Mouse (Mus musculus): Measurements from ENCODE around the gene Sgsm1. TPM values are rescaled to one million over a fixed set of nuclear protein-coding genes. Genes with fewer than 3 reads are reported as not detected.

Sgsm1 gene
- polyA plus RNA-seq, 1 experiment from 2014 or later = 8.5 TPM

DNA sequence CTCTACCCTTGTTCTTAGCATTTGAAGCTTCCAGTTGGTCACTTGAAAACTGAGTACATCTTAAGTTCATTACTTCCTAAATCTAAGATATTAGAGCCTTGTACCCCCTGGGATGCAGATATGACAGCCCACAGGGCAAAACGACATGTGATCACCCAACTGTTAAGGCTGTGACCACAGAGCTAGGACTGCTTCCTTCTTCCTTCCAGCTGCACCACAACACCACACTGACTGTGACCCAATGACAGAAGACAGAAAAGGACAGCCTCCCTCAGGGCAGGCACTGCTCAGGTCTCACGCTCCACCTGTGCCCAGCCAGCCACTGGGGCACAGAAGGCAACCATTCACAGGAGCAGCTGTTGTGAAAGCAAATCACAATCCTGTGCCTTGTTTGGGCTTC lies 26.9 kb downstream of the Sgsm1 start:
- Histone ChIP-seq H3K9me3 (ENCODE audit: control insufficient read depth, low read length) (no peaks in the 10 kb centered on the region), H3K27me3 (ENCODE audit: control insufficient read depth, insufficient read depth, low read length) (peaks cover 19% of the 10 kb centered on the region; the same call in 1 of the 2 replicates), H3K4me1 (replicated peaks; ENCODE audit: control insufficient read depth, insufficient read depth, low read length) (no peaks in the 10 kb centered on the region), H3K9ac (ENCODE audit: low read depth, low read length) (no peak overlapping the region), H3K4me3 (ENCODE audit: low read depth, low read length) (no peak overlapping the region), H3K27ac (ENCODE audit: low read depth, low read length) (no peak overlapping the region), H3K4me2 (replicated peaks; ENCODE audit: low read depth, low read length) (no peak overlapping the region), H3K36me3 (ENCODE audit: control insufficient read depth, insufficient read depth, low read length) (no peaks in the 10 kb centered on the region)
- WGBS = 67% methylated on average over 2 of the region's 2 CpGs
- no peak for ATAC-seq (ENCODE audit: low FRiP score)
- DNase-seq (ENCODE audit: low spot score) = no peak

DNA sequence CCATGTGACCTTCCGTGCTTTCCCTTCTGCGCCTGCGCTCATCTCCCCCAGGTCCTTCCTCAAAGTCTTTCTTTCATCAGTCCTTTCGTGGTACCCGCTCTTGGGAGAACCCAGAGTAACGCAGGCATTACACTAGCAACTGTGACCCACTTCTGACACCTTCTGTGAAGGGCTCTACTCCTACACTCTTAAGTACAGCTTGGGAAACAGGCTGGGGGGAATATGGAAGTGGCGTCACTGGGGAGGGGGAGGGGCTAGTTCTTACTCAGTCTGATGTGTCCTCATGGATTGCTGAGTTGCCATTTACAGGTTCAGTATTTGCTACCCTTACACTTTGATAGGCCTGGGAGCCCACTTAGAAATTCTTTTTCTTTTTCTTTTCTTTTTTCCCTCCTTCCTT lies 29.0 kb downstream of the Sgsm1 start:
- Histone ChIP-seq H3K36me3 (ENCODE audit: control insufficient read depth, insufficient read depth, low read length) (no peaks in the 10 kb centered on the region; the same call in 1 of the 2 replicates), H3K4me1 (replicated peaks; ENCODE audit: control insufficient read depth, insufficient read depth, low read length) (no peaks in the 10 kb centered on the region), H3K27me3 (ENCODE audit: control insufficient read depth, insufficient read depth, low read length) (no peaks in the 10 kb centered on the region), H3K4me2 (replicated peaks; ENCODE audit: low read depth, low read length) (no peak overlapping the region), H3K4me3 (ENCODE audit: low read depth, low read length) (no peak overlapping the region), H3K27ac (ENCODE audit: low read depth, low read length) (no peak overlapping the region), H3K9ac (ENCODE audit: low read depth, low read length) (no peak overlapping the region), H3K9me3 (ENCODE audit: control insufficient read depth, low read length) (no peaks in the 10 kb centered on the region)
- 95% methylated on average over 7 of the region's 7 CpGs for WGBS
- DNase-seq (ENCODE audit: low spot score) = no peak
- no peak for ATAC-seq (ENCODE audit: low FRiP score)

DNA sequence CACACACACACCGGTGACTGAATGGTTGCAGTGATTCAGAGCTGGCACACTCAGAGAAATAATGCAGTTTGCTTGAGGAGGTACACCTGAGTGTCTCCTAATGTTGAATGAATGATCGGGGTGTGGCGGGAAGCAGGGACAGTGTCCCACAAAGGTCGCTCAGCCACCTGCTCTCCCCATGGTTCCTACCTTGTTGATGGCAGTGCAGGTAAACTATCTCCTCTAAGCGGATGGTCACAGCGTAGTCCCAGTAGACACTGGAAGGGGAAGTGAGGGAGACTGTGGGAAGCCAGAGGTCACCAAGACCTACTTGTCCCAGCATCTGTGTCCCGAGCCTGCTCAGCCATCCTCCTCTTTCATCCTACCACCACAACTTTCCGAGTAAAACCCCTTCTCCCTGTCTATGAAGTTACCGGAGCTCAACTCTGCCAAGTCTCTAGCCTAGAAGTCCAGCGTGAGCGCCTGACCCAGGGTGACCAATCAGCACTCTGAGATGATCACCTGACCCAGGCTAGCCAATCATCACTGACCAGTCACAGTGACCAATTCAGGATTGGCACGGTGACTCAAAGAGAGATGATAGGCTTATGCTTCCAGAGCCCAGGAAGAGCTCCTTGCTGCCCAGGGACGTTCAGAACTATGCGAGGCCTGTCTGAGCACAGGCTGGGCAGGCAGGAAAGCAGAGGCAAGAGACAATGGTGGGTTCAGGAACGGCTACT lies 30.3 kb downstream of the Sgsm1 start:
- Histone ChIP-seq H3K27ac (ENCODE audit: low read depth, low read length) (peak overlapping the region; percentile 27; the same call in 1 of the 2 replicates), H3K36me3 (ENCODE audit: control insufficient read depth, insufficient read depth, low read length) (no peaks in the 10 kb centered on the region; the same call in 1 of the 2 replicates), H3K9ac (ENCODE audit: low read depth, low read length) (peak overlapping the region; percentile 54), H3K4me3 (ENCODE audit: low read depth, low read length) (peak overlapping the region; percentile 34), H3K4me1 (replicated peaks; ENCODE audit: control insufficient read depth, insufficient read depth, low read length) (no peaks in the 10 kb centered on the region), H3K4me2 (replicated peaks; ENCODE audit: low read depth, low read length) (peak overlapping the region; percentile 48), H3K27me3 (ENCODE audit: control insufficient read depth, insufficient read depth, low read length) (no peaks in the 10 kb centered on the region; the same call in 1 of the 2 replicates), H3K9me3 (ENCODE audit: control insufficient read depth, low read length) (no peaks in the 10 kb centered on the region)
- DNase-seq (ENCODE audit: low spot score) = peak; percentile 80
- 29% methylated on average over 15 of the region's 15 CpGs for WGBS
- peak; percentile 87 for ATAC-seq (ENCODE audit: low FRiP score)

DNA sequence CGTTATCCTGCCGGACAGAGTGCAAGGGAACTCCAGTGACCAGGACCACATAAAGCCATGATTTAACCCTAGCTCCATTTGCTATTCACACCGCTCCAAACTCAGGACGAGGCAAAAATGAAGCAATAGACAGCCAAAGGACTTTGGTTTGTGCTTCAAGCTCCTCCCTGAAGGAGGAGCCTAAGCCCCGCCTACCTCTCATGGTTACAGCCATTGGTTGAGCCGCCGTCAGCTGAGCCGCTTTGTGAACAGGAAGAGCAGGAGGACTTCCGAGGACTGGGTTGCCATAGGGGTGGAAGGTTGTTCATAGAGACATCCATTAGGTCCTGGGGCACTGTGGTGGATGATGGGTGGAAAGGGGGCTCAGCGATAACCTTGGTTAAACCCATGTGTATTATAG lies 34.7 kb downstream of the Sgsm1 start:
- H3K27me3 ChIP-seq (ENCODE audit: control insufficient read depth, insufficient read depth, low read length) = no peaks in the 10 kb centered on the region; the same call in 1 of the 2 replicates
- ATAC-seq (ENCODE audit: low FRiP score) (no peak), DNase-seq (ENCODE audit: low spot score) (no peak)
- no peak overlapping the region for H3K4me3 ChIP-seq (ENCODE audit: low read depth, low read length)
- no peak overlapping the region for H3K27ac ChIP-seq (ENCODE audit: low read depth, low read length)
- no peaks in the 10 kb centered on the region; the same call in 1 of the 2 replicates for H3K36me3 ChIP-seq (ENCODE audit: control insufficient read depth, insufficient read depth, low read length)
- no peak overlapping the region for H3K4me2 ChIP-seq (replicated peaks; ENCODE audit: low read depth, low read length)
- H3K4me1 ChIP-seq (replicated peaks; ENCODE audit: control insufficient read depth, insufficient read depth, low read length) = no peaks in the 10 kb centered on the region
- H3K9me3 ChIP-seq (ENCODE audit: control insufficient read depth, low read length) = no peaks in the 10 kb centered on the region
- H3K9ac ChIP-seq (ENCODE audit: low read depth, low read length) = no peak overlapping the region
- WGBS = 81% methylated on average over 10 of the region's 10 CpGs

DNA sequence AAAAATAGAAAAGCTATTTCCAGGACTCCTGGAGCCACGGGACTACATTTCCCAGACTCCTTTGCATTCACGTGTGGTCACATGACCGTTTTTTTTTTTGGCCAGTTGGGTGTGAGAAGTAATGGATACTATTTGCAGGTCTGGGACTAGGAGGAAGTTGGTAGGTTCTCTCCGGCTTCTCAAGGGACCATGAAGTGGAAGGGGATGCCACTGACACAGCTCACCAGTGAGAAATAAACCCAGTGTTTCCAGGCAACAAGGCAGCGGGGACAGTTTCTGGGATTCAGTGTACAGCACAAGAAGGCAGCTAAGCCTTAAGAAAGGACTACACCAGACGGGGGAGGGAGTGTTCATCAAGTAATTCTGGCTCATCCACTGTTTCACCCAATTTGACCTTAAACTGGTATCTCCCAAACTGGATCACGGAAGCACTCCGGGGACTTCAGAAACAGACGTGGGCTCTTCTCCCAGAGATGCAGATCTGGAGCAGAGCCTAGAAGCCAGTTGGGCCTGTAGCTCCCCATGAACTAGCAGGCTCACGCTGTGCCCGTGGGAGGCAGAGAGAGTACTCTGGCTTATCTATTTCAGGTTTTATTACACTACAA lies 39.3 kb downstream of the Sgsm1 start:
- Histone ChIP-seq H3K9me3 (ENCODE audit: control insufficient read depth, low read length) (no peaks in the 10 kb centered on the region), H3K27ac (ENCODE audit: low read depth, low read length) (no peak overlapping the region), H3K4me3 (ENCODE audit: low read depth, low read length) (no peak overlapping the region), H3K9ac (ENCODE audit: low read depth, low read length) (no peak overlapping the region), H3K36me3 (ENCODE audit: control insufficient read depth, insufficient read depth, low read length) (no peaks in the 10 kb centered on the region; the same call in 1 of the 2 replicates), H3K4me1 (replicated peaks; ENCODE audit: control insufficient read depth, insufficient read depth, low read length) (no peaks in the 10 kb centered on the region), H3K4me2 (replicated peaks; ENCODE audit: low read depth, low read length) (no peak overlapping the region), H3K27me3 (ENCODE audit: control insufficient read depth, insufficient read depth, low read length) (no peaks in the 10 kb centered on the region; the same call in 1 of the 2 replicates)
- WGBS = 73% methylated on average over 11 of the region's 11 CpGs
- ATAC-seq (ENCODE audit: low FRiP score) (no peak), DNase-seq (ENCODE audit: low spot score) (peak; percentile 27)

DNA sequence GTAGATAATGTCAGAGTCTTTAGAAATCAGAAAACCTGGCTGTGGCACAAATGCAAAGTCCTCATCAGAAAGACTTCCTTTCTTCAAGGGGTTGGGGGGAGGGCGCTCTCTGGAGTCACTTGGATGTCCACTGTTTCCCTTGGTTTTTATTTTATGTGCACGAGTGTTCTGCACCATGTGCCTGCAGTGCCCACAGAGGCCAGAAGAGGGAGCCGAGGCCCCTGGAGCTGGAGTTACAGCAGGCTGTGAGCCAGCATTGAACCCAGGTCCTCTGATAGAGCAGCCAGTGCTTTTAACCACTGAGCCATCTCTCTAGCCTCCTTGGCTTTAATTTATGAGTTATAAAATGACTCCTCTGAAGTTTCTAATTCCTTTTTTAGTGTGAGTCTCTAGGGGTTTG lies 40.5 kb downstream of the Sgsm1 start:
- WGBS = 70% methylated on average over 3 of the region's 3 CpGs
- no peaks in the 10 kb centered on the region for H3K4me1 ChIP-seq (replicated peaks; ENCODE audit: control insufficient read depth, insufficient read depth, low read length)
- ATAC-seq (ENCODE audit: low FRiP score) (no peak), DNase-seq (ENCODE audit: low spot score) (peak; percentile 27)
- no peak overlapping the region for H3K9ac ChIP-seq (ENCODE audit: low read depth, low read length)
- H3K27me3 ChIP-seq (ENCODE audit: control insufficient read depth, insufficient read depth, low read length) = no peaks in the 10 kb centered on the region
- H3K27ac ChIP-seq (ENCODE audit: low read depth, low read length) = no peak overlapping the region
- H3K4me2 ChIP-seq (replicated peaks; ENCODE audit: low read depth, low read length) = no peak overlapping the region
- no peaks in the 10 kb centered on the region; the same call in 1 of the 2 replicates for H3K36me3 ChIP-seq (ENCODE audit: control insufficient read depth, insufficient read depth, low read length)
- H3K4me3 ChIP-seq (ENCODE audit: low read depth, low read length) = no peak overlapping the region
- H3K9me3 ChIP-seq (ENCODE audit: control insufficient read depth, low read length) = no peaks in the 10 kb centered on the region

GRCm38 (mm10) chr5:113268246-113268645 lies 42.3 kb downstream of the Sgsm1 start:
- no peak overlapping the region for H3K4me3 ChIP-seq (ENCODE audit: low read depth, low read length)
- no peak overlapping the region for H3K27ac ChIP-seq (ENCODE audit: low read depth, low read length)
- no peaks in the 10 kb centered on the region; the same call in 1 of the 2 replicates for H3K36me3 ChIP-seq (ENCODE audit: control insufficient read depth, insufficient read depth, low read length)
- H3K9me3 ChIP-seq (ENCODE audit: control insufficient read depth, low read length) = no peaks in the 10 kb centered on the region
- H3K27me3 ChIP-seq (ENCODE audit: control insufficient read depth, insufficient read depth, low read length) = no peaks in the 10 kb centered on the region
- DNase-seq (ENCODE audit: low spot score) (no peak), ATAC-seq (ENCODE audit: low FRiP score) (no peak)
- no peak overlapping the region for H3K9ac ChIP-seq (ENCODE audit: low read depth, low read length)
- no peak overlapping the region for H3K4me2 ChIP-seq (replicated peaks; ENCODE audit: low read depth, low read length)
- no peaks in the 10 kb centered on the region for H3K4me1 ChIP-seq (replicated peaks; ENCODE audit: control insufficient read depth, insufficient read depth, low read length)

DNA sequence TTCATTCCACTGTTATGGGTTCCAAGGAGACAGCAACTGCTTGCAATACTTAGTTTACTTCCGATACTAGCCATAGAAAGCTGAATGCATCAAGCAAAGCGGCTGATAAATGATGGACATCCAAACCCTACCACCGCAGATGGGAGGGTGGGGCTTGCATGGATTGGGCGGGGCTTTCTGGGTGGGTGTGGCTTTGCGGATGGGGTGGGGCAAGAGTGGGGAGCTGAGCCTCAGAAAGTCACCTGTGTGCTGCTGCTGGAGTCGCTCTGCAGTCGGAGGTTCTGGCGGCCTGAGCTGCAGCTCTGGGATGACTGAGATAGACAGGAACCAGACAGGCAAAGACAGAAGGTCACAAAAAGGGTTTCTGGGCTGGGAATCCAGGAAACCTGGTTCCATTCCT lies 44.9 kb downstream of the Sgsm1 start:
- no peak overlapping the region for H3K27ac ChIP-seq (ENCODE audit: low read depth, low read length)
- no peak overlapping the region for H3K9ac ChIP-seq (ENCODE audit: low read depth, low read length)
- WGBS = 85% methylated on average over 8 of the region's 8 CpGs
- H3K4me1 ChIP-seq (replicated peaks; ENCODE audit: control insufficient read depth, insufficient read depth, low read length) = no peaks in the 10 kb centered on the region
- no peaks in the 10 kb centered on the region for H3K9me3 ChIP-seq (ENCODE audit: control insufficient read depth, low read length)
- ATAC-seq (ENCODE audit: low FRiP score) (no peak), DNase-seq (ENCODE audit: low spot score) (no peak)
- H3K36me3 ChIP-seq (ENCODE audit: control insufficient read depth, insufficient read depth, low read length) = no peaks in the 10 kb centered on the region
- H3K27me3 ChIP-seq (ENCODE audit: control insufficient read depth, insufficient read depth, low read length) = no peaks in the 10 kb centered on the region
- no peak overlapping the region for H3K4me3 ChIP-seq (ENCODE audit: low read depth, low read length)
- H3K4me2 ChIP-seq (replicated peaks; ENCODE audit: low read depth, low read length) = no peak overlapping the region

DNA sequence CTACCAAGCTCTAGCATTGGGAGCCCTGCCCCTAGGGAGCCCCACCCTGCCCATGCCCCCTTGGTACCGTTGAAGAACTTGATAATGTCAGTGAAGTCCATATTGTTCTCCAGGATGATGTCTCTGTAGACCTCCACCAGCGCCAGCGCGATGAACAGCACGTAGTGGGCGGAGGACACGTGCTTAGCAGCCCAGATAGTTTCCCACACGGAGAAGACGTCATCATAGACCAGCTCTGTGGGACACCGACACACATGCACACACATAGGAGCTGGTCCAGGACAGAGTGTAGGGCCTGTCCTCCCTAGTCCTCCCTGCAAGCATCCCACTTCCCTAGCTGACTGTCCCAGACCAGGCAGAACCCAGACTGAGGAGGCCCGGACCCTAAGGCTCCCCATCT lies 59.8 kb downstream of the Sgsm1 start:
- Histone ChIP-seq H3K36me3 (ENCODE audit: control insufficient read depth, insufficient read depth, low read length) (no peaks in the 10 kb centered on the region), H3K9ac (ENCODE audit: low read depth, low read length) (no peak overlapping the region), H3K4me3 (ENCODE audit: low read depth, low read length) (no peak overlapping the region), H3K27ac (ENCODE audit: low read depth, low read length) (no peak overlapping the region), H3K9me3 (ENCODE audit: control insufficient read depth, low read length) (no peaks in the 10 kb centered on the region), H3K4me1 (replicated peaks; ENCODE audit: control insufficient read depth, insufficient read depth, low read length) (no peaks in the 10 kb centered on the region), H3K27me3 (ENCODE audit: control insufficient read depth, insufficient read depth, low read length) (no peaks in the 10 kb centered on the region), H3K4me2 (replicated peaks; ENCODE audit: low read depth, low read length) (no peak overlapping the region)
- no peak for ATAC-seq (ENCODE audit: low FRiP score)
- DNase-seq (ENCODE audit: low spot score) = no peak
- 92% methylated on average over 11 of the region's 11 CpGs for WGBS

All from hindbrain, embryonic 11.5 days (tissue).